Mouse (Mus musculus): ENCODE measurements around the gene Utrn. TPM values are rescaled to one million over a fixed set of nuclear protein-coding genes. Genes with fewer than 3 reads are reported as not detected.

Gene Utrn
- polyA plus RNA-seq, 1 experiment from 2014 or later: 20.3 TPM

DNA sequence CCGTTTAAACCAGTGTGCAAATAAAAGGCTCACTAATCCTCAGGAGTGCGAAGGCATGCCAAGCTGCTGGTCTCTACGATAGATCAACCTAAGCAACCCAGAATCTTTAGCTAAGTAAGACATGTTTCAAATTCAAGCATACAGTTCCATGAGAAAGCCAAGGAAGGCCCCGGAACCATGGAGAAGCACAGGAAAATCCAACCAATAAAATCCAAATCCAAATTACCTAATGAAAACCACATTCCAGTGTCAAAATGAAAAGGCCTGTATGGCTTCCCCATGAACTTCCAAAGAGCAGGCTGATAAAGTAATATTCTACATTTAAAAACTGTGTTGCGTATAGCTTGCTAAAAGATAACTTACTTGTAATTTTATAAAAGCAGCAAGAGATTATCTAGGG is 317.4 kb downstream of the Utrn start:
- no peak overlapping the region for H3K9ac ChIP-seq (replicated peaks; ENCODE audit: low read depth, low read length)
- no peaks in the 10 kb centered on the region for H3K9me3 ChIP-seq (ENCODE audit: control insufficient read depth, low read length)
- H3K4me3 ChIP-seq (replicated peaks; ENCODE audit: low read length): no peak overlapping the region
- no peaks in the 10 kb centered on the region for H3K36me3 ChIP-seq (ENCODE audit: control insufficient read depth, insufficient read depth)
- 76% methylated on average over 5 of the region's 5 CpGs for WGBS
- H3K27me3 ChIP-seq (replicated peaks; ENCODE audit: control insufficient read depth, insufficient read depth, low read length): peaks cover 2% of the 10 kb centered on the region; the same call in 1 of the 2 replicates
- no peak overlapping the region for H3K27ac ChIP-seq (ENCODE audit: low read length)
- H3K4me1 ChIP-seq (replicated peaks; ENCODE audit: control insufficient read depth, insufficient read depth, low read length): peaks cover 22% of the 10 kb centered on the region
- no peak for ATAC-seq
- no peak overlapping the region for H3K4me2 ChIP-seq (ENCODE audit: low read length)

GRCm38 (mm10) chr10:12549945-12550540 is 319.1 kb downstream of the Utrn start:
- peaks cover 2% of the 10 kb centered on the region; the same call in 1 of the 2 replicates for H3K27me3 ChIP-seq (replicated peaks; ENCODE audit: control insufficient read depth, insufficient read depth, low read length)
- H3K9ac ChIP-seq (replicated peaks; ENCODE audit: low read depth, low read length): no peak overlapping the region
- no peaks in the 10 kb centered on the region for H3K36me3 ChIP-seq (ENCODE audit: control insufficient read depth, insufficient read depth)
- 21% methylated on average over 1 of the region's 1 CpGs for WGBS
- H3K4me1 ChIP-seq (replicated peaks; ENCODE audit: control insufficient read depth, insufficient read depth, low read length): peaks cover 22% of the 10 kb centered on the region
- H3K27ac ChIP-seq (ENCODE audit: low read length): no peak overlapping the region
- H3K4me3 ChIP-seq (replicated peaks; ENCODE audit: low read length): no peak overlapping the region
- H3K9me3 ChIP-seq (ENCODE audit: control insufficient read depth, low read length): no peaks in the 10 kb centered on the region
- no peak overlapping the region for H3K4me2 ChIP-seq (ENCODE audit: low read length)
- no peak for ATAC-seq

GRCm38 (mm10) chr10:12549261-12549660 is 319.9 kb downstream of the Utrn start:
- Histone ChIP-seq H3K27me3 (replicated peaks; ENCODE audit: control insufficient read depth, insufficient read depth, low read length) (peaks cover 2% of the 10 kb centered on the region; the same call in 1 of the 2 replicates), H3K9me3 (ENCODE audit: control insufficient read depth, low read length) (no peaks in the 10 kb centered on the region), H3K4me2 (ENCODE audit: low read length) (no peak overlapping the region), H3K27ac (ENCODE audit: low read length) (no peak overlapping the region), H3K4me1 (replicated peaks; ENCODE audit: control insufficient read depth, insufficient read depth, low read length) (peaks cover 22% of the 10 kb centered on the region), H3K9ac (replicated peaks; ENCODE audit: low read depth, low read length) (no peak overlapping the region), H3K4me3 (replicated peaks; ENCODE audit: low read length) (no peak overlapping the region), H3K36me3 (ENCODE audit: control insufficient read depth, insufficient read depth) (no peaks in the 10 kb centered on the region)
- WGBS: 19% methylated on average over 5 of the region's 5 CpGs
- ATAC-seq: no peak

DNA sequence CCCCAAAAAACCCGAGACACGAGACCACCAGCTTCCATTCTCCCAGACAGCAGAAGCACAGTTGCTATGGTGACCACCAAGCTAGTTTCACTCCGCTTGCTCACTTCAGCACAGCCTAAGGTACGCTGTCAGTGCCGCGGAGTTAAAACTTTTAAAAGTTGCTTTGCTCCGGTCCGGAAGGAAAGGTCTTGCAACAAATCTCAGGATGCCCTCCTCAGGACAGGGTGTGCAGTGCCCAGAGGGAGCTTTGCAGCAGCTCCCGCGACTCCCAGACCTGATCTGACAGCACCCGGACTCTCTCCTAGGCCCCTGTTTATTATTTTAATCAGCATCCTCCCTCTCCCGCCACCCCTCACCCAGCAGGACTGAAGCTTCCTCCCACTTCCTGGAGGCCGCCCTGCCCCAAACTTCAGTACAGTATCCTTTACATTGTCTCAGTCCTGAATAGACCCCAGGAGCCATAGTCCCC is 320.5 kb downstream of the Utrn start:
- peak; percentile 91 for ATAC-seq
- H3K4me1 ChIP-seq (replicated peaks; ENCODE audit: control insufficient read depth, insufficient read depth, low read length): peaks cover 22% of the 10 kb centered on the region
- peak overlapping the region; percentile 47 for H3K4me2 ChIP-seq (ENCODE audit: low read length)
- peaks cover 2% of the 10 kb centered on the region; the same call in 1 of the 2 replicates for H3K27me3 ChIP-seq (replicated peaks; ENCODE audit: control insufficient read depth, insufficient read depth, low read length)
- no peak overlapping the region for H3K9ac ChIP-seq (replicated peaks; ENCODE audit: low read depth, low read length)
- H3K4me3 ChIP-seq (replicated peaks; ENCODE audit: low read length): peak overlapping the region; percentile 23
- no peaks in the 10 kb centered on the region for H3K36me3 ChIP-seq (ENCODE audit: control insufficient read depth, insufficient read depth)
- WGBS: 0% methylated on average over 13 of the region's 13 CpGs
- H3K9me3 ChIP-seq (ENCODE audit: control insufficient read depth, low read length): no peaks in the 10 kb centered on the region
- no peak overlapping the region for H3K27ac ChIP-seq (ENCODE audit: low read length)

GRCm38 (mm10) chr10:12547037-12547625 is 322.0 kb downstream of the Utrn start:
- H3K4me2 ChIP-seq (ENCODE audit: low read length): peak overlapping the region; percentile 25; the same call in 1 of the 2 replicates
- peak; percentile 75 for ATAC-seq
- no peak overlapping the region for H3K4me3 ChIP-seq (replicated peaks; ENCODE audit: low read length)
- H3K4me1 ChIP-seq (replicated peaks; ENCODE audit: control insufficient read depth, insufficient read depth, low read length): peaks cover 17% of the 10 kb centered on the region
- peaks cover 2% of the 10 kb centered on the region; the same call in 1 of the 2 replicates for H3K27me3 ChIP-seq (replicated peaks; ENCODE audit: control insufficient read depth, insufficient read depth, low read length)
- no peaks in the 10 kb centered on the region for H3K9me3 ChIP-seq (ENCODE audit: control insufficient read depth, low read length)
- no peak overlapping the region for H3K9ac ChIP-seq (replicated peaks; ENCODE audit: low read depth, low read length)
- no peaks in the 10 kb centered on the region for H3K36me3 ChIP-seq (ENCODE audit: control insufficient read depth, insufficient read depth)
- no peak overlapping the region for H3K27ac ChIP-seq (ENCODE audit: low read length)
- 13% methylated on average over 6 of the region's 6 CpGs for WGBS

DNA sequence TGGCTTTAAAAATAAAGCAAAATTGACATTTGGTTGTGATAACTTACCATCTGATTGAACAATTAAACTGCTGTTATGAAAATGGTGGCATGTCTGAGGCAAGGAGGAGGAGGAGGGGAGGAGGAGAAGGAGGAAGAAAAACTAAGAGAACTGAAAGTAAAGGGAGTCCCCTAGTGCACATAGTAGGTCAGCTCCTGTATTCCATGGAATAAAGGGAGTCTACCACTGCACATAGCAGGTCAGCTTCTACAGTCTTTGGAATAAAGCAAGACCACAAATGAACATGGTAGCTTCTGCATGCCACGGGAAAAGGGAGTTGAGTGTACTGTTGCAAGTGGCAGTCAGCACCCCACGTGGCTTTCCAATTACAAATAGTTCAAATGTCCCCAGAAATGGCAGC is 323.7 kb downstream of the Utrn start:
- 85% methylated on average over 2 of the region's 2 CpGs for WGBS
- Histone ChIP-seq H3K4me3 (replicated peaks; ENCODE audit: low read length) (no peak overlapping the region), H3K9ac (replicated peaks; ENCODE audit: low read depth, low read length) (no peak overlapping the region), H3K4me2 (ENCODE audit: low read length) (no peak overlapping the region), H3K27me3 (replicated peaks; ENCODE audit: control insufficient read depth, insufficient read depth, low read length) (peaks cover 2% of the 10 kb centered on the region; the same call in 1 of the 2 replicates), H3K27ac (ENCODE audit: low read length) (no peak overlapping the region), H3K36me3 (ENCODE audit: control insufficient read depth, insufficient read depth) (no peaks in the 10 kb centered on the region), H3K4me1 (replicated peaks; ENCODE audit: control insufficient read depth, insufficient read depth, low read length) (peaks cover 17% of the 10 kb centered on the region), H3K9me3 (ENCODE audit: control insufficient read depth, low read length) (no peaks in the 10 kb centered on the region)
- ATAC-seq: no peak

DNA sequence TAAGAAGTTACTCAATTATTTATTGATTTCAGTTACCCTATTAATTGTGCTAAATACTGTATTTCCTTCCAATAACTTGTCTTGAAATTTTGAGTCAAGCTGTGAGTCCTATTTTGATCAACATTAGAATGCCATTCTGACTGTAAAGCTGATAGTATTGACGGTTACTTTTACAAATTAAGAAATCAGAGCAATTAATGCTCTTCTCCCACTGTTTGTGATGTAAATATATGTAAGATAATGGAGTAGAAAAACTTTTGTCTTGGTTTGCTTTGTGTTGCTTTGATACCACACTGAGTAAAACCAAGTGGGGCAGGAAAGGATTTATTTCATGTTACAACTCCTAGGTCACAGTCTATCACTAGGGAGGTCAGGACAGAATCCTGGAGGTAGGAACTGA is 327.4 kb downstream of the Utrn start:
- no peaks in the 10 kb centered on the region for H3K27me3 ChIP-seq (replicated peaks; ENCODE audit: control insufficient read depth, insufficient read depth, low read length)
- 78% methylated on average over 1 of the region's 1 CpGs for WGBS
- H3K4me1 ChIP-seq (replicated peaks; ENCODE audit: control insufficient read depth, insufficient read depth, low read length): no peaks in the 10 kb centered on the region
- no peak overlapping the region for H3K4me3 ChIP-seq (replicated peaks; ENCODE audit: low read length)
- H3K9ac ChIP-seq (replicated peaks; ENCODE audit: low read depth, low read length): no peak overlapping the region
- H3K27ac ChIP-seq (ENCODE audit: low read length): no peak overlapping the region
- no peak overlapping the region for H3K4me2 ChIP-seq (ENCODE audit: low read length)
- H3K9me3 ChIP-seq (ENCODE audit: control insufficient read depth, low read length): no peaks in the 10 kb centered on the region
- no peaks in the 10 kb centered on the region for H3K36me3 ChIP-seq (ENCODE audit: control insufficient read depth, insufficient read depth)
- ATAC-seq: no peak

DNA sequence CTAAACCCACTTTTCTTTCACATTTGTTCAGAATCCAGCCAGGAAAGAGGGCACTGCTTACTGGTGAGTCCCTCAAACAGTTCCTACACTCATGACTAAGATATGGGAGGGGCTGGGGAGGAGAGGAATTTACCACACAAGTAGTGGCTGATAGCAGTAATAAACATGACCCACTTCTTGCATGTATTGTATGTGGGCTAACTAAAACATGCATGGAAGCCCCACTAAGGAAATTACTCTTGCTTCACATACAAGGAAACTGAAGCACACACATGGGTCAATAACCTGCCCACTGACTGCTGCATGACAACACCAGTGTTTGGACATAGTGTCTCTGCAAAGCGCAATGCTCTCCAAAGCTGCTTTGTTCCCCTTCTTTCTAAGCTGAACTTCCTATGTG is 333.9 kb downstream of the Utrn start:
- no peaks in the 10 kb centered on the region for H3K4me1 ChIP-seq (replicated peaks; ENCODE audit: control insufficient read depth, insufficient read depth, low read length)
- no peak overlapping the region for H3K9ac ChIP-seq (replicated peaks; ENCODE audit: low read depth, low read length)
- H3K27ac ChIP-seq (ENCODE audit: low read length): no peak overlapping the region
- ATAC-seq: no peak
- no peaks in the 10 kb centered on the region for H3K27me3 ChIP-seq (replicated peaks; ENCODE audit: control insufficient read depth, insufficient read depth, low read length)
- no peaks in the 10 kb centered on the region for H3K9me3 ChIP-seq (ENCODE audit: control insufficient read depth, low read length)
- no peaks in the 10 kb centered on the region for H3K36me3 ChIP-seq (ENCODE audit: control insufficient read depth, insufficient read depth)
- 97% methylated on average over 1 of the region's 1 CpGs for WGBS
- H3K4me2 ChIP-seq (ENCODE audit: low read length): no peak overlapping the region
- no peak overlapping the region for H3K4me3 ChIP-seq (replicated peaks; ENCODE audit: low read length)

- no peak overlapping the region for H3K4me3 ChIP-seq (replicated peaks; ENCODE audit: low read length)
- H3K9ac ChIP-seq (replicated peaks; ENCODE audit: low read depth, low read length): no peak overlapping the region
- 68% methylated on average over 3 of the region's 3 CpGs for WGBS
- no peaks in the 10 kb centered on the region for H3K9me3 ChIP-seq (ENCODE audit: control insufficient read depth, low read length)
- no peak overlapping the region for H3K27ac ChIP-seq (ENCODE audit: low read length)
- H3K4me2 ChIP-seq (ENCODE audit: low read length): no peak overlapping the region
- H3K27me3 ChIP-seq (replicated peaks; ENCODE audit: control insufficient read depth, insufficient read depth, low read length): no peaks in the 10 kb centered on the region
- H3K36me3 ChIP-seq (ENCODE audit: control insufficient read depth, insufficient read depth): no peaks in the 10 kb centered on the region
- no peaks in the 10 kb centered on the region for H3K4me1 ChIP-seq (replicated peaks; ENCODE audit: control insufficient read depth, insufficient read depth, low read length)
- no peak for ATAC-seq
Measured at GRCm38 (mm10) chr10:12534801-12535200, 334.4 kb downstream of the Utrn start.
